Mouse (Mus musculus) limb, embryonic 13.5 days (tissue): ENCODE measurements around the gene Irf1. TPM values are rescaled to one million over a fixed set of nuclear protein-coding genes. Genes with fewer than 3 reads are reported as not detected.
"Not testable (repeated sequence)": the region's sequence is repeated elsewhere in the genome, so short reads cannot be mapped to it uniquely, and the experiment has no call there.

Experiments used
- ATAC-seq: fragments of 200-750 bp; cut with Nextera tagmentation; 2 replicates; pipeline ENCODE4 v1.8.0; 2017; ENCODE audit warnings: low read depth, moderate number of reproducible peaks, moderate TSS enrichment; ENCODE audit not compliant: low FRiP score
- H3K27ac ChIP-seq: fragments of 300-500 bp; sonication (generic); 2 replicates; pipeline ENCODE4 v1.5.1; 2015; ENCODE audit warnings: inconsistent platforms, mild to moderate bottlenecking, moderate library complexity
- H3K27me3 ChIP-seq: fragments of 300-500 bp; sonication (generic); 2 replicates; pipeline ENCODE4 v1.6.1; 2015; ENCODE audit warnings: mild to moderate bottlenecking, inconsistent platforms
- H3K36me3 ChIP-seq: fragments of 300-500 bp; sonication (generic); 2 replicates; pipeline ENCODE4 v1.6.1; 2015; ENCODE audit warnings: inconsistent platforms, mild to moderate bottlenecking, moderate library complexity
- H3K4me1 ChIP-seq: fragments of 300-500 bp; sonication (generic); 2 replicates; pipeline ENCODE4 v1.6.1; 2015; ENCODE audit warnings: inconsistent platforms
- H3K4me2 ChIP-seq: fragments of 300-500 bp; sonication (generic); replicated peaks from 2 replicates; pipeline ENCODE4 v1.6.1; 2015; ENCODE audit warnings: inconsistent platforms, mild to moderate bottlenecking, moderate library complexity
- H3K4me3 ChIP-seq: fragments of 300-500 bp; sonication (generic); 2 replicates; pipeline ENCODE4 v1.5.1; 2015; ENCODE audit warnings: moderate library complexity, mild to moderate bottlenecking, inconsistent platforms
- H3K9ac ChIP-seq: fragments of 300-500 bp; sonication (generic); 2 replicates; pipeline ENCODE4 v1.6.1; 2015; ENCODE audit warnings: mild to moderate bottlenecking, inconsistent platforms
- H3K9me3 ChIP-seq: fragments of 300-500 bp; sonication (generic); 2 replicates; pipeline ENCODE4 v1.6.1; 2016; ENCODE audit warnings: inconsistent platforms
- WGBS: fragments of 180-500 bp; shearing (Covaris S2); methylation state at CpG from one replicate; pipeline ENCODE4 v1.1.7; 2015; 5-methylcytosine and 5-hydroxymethylcytosine counted together
- polyA plus RNA-seq: library from polyadenylated mRNA; unstranded; fragments of >200 nt; fragmentation: Nextera tagmentation; extraction: Ambion mirVana; gene quantifications from 2 replicates; pipeline ENCODE4 v1.2.1, GENCODE M21; 2015

The Irf1 gene
- polyA plus RNA-seq, 1 experiment from 2014 or later: 10.1 TPM

DNA sequence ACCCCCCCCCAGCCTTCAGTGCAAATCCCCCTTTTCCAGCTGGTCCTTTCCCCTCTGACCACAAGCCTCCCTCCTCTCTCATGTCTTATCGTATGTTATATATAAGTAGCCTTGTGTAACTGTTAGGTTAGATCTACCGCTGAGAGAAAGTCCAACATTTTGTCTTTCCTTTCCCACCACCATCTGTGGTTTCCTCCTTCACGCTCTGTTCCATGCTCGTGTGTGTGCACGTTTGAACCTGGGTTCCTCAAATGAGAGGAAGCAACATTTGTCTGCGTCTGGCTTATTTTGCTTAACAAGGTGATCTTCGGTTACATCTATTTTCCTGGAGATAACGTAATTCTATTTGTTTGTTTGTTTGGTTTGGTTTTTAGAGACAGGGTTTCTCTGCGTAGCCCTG lies 21.8 kb upstream of the Irf1 start:
- no peak overlapping the region for H3K27ac ChIP-seq
- no peaks in the 10 kb centered on the region for H3K4me1 ChIP-seq
- ATAC-seq: no peak
- 90% methylated on average over 9 of the region's 9 CpGs for whole genome bisulfite sequencing
- H3K9me3 ChIP-seq: peaks cover 5% of the 10 kb centered on the region; the same call in 1 of the 2 replicates
- no peak overlapping the region for H3K4me3 ChIP-seq
- H3K36me3 ChIP-seq: no peaks in the 10 kb centered on the region
- H3K9ac ChIP-seq: no peak overlapping the region
- no peaks in the 10 kb centered on the region for H3K27me3 ChIP-seq
- H3K4me2 ChIP-seq: no peak overlapping the region

DNA sequence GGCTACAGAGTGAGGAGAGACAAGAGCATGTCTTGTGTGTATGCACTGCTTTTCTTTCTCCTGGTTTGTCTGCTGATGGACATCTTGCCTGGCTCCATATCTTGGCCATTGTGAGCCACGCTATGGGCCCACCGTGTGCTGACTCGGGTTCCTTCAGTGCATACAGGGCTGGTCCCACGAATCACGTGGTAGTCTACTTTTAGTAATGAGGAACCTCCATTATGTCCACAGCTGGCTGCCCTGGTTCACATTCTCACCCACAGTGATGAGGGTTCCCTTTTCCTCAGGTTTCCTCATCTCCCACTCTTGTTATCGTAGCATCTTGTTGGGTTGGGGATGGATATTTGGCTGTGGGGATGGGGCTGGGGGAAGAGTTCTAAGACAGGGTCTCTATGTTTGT lies 21.2 kb upstream of the Irf1 start:
- WGBS: 93% methylated on average over 6 of the region's 6 CpGs
- no peaks in the 10 kb centered on the region for H3K4me1 ChIP-seq
- H3K36me3 ChIP-seq: no peaks in the 10 kb centered on the region
- ATAC-seq: no peak
- peaks cover 5% of the 10 kb centered on the region; the same call in 1 of the 2 replicates for H3K9me3 ChIP-seq
- H3K9ac ChIP-seq: no peak overlapping the region
- H3K4me2 ChIP-seq: no peak overlapping the region
- H3K27me3 ChIP-seq: no peaks in the 10 kb centered on the region
- H3K4me3 ChIP-seq: no peak overlapping the region
- no peak overlapping the region for H3K27ac ChIP-seq

DNA sequence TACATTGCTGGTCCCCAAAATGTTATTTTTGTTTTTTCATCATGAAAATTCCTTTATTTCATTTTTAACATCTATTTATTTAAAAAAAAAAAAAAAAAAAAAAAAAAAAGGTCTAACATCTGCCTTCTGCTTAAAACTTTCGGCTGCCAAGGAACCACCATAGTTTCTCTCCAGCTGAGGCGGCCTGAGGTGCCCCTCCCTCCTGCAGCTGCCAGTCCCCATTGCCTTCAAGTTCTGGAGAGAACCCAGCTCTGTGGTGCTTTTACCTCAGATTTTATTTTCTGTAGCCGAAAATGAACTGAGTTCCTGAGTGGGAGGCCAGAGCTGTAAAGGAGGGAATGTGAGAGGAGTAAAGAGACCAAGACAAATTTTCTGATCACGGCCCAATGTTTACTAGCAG lies 20.5 kb upstream of the Irf1 start:
- no peaks in the 10 kb centered on the region for H3K27me3 ChIP-seq
- no peaks in the 10 kb centered on the region for H3K36me3 ChIP-seq
- no peak for ATAC-seq
- H3K27ac ChIP-seq: no peak overlapping the region
- 56% methylated on average over 4 of the region's 4 CpGs for WGBS
- H3K9me3 ChIP-seq: peaks cover 5% of the 10 kb centered on the region; the same call in 1 of the 2 replicates
- no peak overlapping the region for H3K9ac ChIP-seq
- no peak overlapping the region for H3K4me2 ChIP-seq
- no peak overlapping the region for H3K4me3 ChIP-seq
- no peaks in the 10 kb centered on the region for H3K4me1 ChIP-seq

DNA sequence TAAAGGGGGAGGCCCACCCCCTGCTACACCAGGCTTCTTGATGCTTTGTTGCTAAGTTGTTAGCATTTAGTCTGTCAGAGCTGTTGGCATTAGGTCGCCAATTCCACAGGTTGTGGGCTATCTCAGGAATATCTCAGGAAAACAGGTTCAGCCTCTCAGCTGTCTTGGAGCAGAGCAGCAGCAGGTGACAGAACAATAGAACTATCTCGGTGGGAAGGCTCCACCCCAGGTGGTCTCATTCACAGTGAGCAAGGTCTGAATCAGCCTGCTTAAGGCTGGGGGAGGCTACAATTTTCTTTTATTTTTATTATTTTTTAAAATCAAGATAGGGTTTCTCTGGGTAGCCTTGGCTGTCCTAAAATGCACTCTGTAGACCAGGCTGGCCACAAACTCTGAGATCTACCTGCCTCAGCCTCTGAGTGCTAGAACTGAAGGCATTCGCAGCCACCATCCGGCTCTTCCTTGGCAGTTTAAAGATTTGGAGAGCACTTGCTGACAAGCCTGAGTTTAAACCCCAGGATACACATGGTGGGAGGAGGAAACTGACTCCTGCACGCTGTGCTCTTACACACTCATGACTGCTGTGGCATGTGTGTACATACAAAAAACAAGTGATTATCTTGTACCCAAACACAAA lies 20.0 kb upstream of the Irf1 start:
- Histone ChIP-seq H3K4me1 (no peaks in the 10 kb centered on the region), H3K4me3 (no peak overlapping the region), H3K4me2 (no peak overlapping the region), H3K9ac (no peak overlapping the region), H3K9me3 (peaks cover 5% of the 10 kb centered on the region; the same call in 1 of the 2 replicates), H3K27ac (no peak overlapping the region), H3K36me3 (no peaks in the 10 kb centered on the region), H3K27me3 (no peaks in the 10 kb centered on the region)
- ATAC-seq: no peak
- WGBS: 60% methylated on average over 5 of the region's 5 CpGs

DNA sequence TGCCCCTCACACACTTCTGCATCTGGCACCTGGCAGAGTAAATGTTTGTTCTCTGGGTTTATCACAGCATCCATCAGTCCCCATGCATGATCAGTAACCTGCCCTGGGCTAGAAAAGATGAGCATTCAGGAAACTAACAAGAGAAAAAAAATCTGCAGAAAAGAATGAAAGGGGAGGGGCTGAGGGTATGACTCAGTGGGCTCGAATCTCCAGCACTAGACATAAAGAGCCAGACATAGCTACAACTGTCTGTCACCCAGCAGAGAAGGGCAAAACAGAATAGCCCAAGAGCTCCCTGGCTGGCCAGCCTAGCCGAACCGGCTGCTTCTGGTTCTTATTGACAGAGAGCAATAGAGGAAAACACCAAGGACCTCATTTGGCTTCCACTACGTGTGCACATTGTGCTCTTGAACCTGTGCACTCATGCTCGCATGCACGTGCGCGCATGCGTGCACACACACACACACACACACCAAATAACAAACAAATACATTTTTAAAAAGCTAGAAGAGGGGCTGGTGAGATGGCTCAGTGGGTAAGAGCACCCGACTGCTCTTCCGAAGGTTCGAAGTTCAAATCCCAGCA lies 14.7 kb upstream of the Irf1 start:
- ATAC-seq: no peak
- 79% methylated on average over 12 of the region's 12 CpGs for WGBS
- peaks cover 15% of the 10 kb centered on the region for H3K4me1 ChIP-seq
- H3K4me3 ChIP-seq: no peak overlapping the region
- H3K4me2 ChIP-seq: no peak overlapping the region
- H3K9me3 ChIP-seq: peaks cover 5% of the 10 kb centered on the region; the same call in 1 of the 2 replicates
- H3K9ac ChIP-seq: no peak overlapping the region
- H3K36me3 ChIP-seq: no peaks in the 10 kb centered on the region
- H3K27me3 ChIP-seq: 0 out of 2 replicates have a peak, but pooled peaks cover 3% of the 10 kb centered on the region
- no peak overlapping the region for H3K27ac ChIP-seq

DNA sequence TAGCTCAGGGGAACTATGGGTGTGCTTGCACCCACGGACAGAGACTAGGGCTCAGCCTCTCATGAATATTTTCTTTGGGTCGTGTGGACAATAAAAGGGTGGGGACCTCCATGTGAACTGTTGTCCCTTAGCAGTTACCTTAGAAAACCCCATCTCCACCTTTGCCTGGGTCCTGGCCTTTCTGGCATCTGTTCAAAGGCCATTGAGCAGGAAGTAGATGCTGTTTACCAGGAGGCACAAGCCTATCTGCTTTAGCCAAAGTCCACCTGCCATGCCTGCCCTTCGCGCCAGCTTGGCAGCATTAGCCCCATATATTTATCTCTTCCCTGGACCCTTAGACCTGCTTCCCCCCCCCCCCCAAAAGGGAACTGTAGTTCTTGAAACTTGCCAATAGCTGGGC lies 12.2 kb upstream of the Irf1 start:
- Histone ChIP-seq H3K27ac (no peak overlapping the region), H3K4me2 (no peak overlapping the region), H3K36me3 (no peaks in the 10 kb centered on the region), H3K9ac (no peak overlapping the region), H3K27me3 (peaks cover 14% of the 10 kb centered on the region; the same call in 1 of the 2 replicates), H3K9me3 (peaks cover 4% of the 10 kb centered on the region; the same call in 1 of the 2 replicates), H3K4me1 (peaks cover 39% of the 10 kb centered on the region), H3K4me3 (no peak overlapping the region)
- WGBS: 94% methylated on average over 4 of the region's 4 CpGs
- ATAC-seq: no peak

DNA sequence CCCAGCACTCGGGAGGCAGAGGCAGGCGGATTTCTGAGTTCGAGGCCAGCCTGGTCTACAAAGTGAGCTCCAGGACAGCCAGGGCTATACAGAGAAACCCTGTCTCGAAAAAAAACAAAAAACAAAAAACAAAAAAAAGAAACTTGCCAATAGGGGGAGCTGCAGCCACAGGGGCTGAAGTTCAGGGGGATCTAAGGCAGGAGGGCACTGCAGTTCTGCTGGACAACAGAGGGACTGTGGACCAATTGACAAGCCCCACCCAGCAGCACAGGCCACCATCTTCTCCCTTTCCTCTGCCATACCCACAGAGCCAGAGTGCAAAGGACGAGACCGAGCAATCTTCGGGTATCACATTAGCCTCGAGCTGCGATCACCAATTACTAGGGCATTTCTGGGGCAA lies 11.8 kb upstream of the Irf1 start:
- Histone ChIP-seq H3K4me1 (peaks cover 43% of the 10 kb centered on the region), H3K27me3 (peaks cover 14% of the 10 kb centered on the region; the same call in 1 of the 2 replicates)
- H3K27ac ChIP-seq, H3K9me3 ChIP-seq, H3K36me3 ChIP-seq, H3K9ac ChIP-seq, H3K4me2 ChIP-seq, ATAC-seq, H3K4me3 ChIP-seq: not testable (repeated sequence)
- 75% methylated on average over 9 of the region's 9 CpGs for WGBS

DNA sequence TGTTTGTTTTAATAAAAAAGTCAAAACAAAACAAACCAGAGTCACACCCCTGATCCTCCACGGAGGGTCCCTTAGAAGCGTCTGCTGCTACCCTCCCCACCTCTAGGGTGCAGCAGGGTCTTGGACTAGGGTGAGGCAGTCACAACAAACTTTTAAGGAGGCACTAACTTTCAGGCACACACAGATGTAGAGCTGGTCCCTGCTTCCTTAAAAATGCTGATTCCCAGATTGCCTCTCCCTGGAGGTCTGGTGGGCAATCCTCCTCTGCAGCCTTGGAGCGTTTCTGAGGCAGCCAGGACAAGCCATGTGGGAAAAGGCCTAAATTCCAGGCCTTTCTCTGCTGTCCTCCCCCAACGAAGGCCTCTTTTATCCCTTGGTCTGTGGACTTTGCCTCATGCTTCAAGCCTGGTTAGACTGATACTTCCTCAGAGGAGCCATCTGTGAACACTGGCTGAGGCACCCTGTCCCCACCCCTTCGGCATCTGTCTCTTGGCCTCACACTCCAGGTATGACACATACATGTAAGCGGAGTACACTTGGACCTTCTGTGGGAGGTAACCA lies 10.9 kb upstream of the Irf1 start:
- WGBS: 44% methylated on average over 6 of the region's 6 CpGs
- H3K4me1 ChIP-seq: peaks cover 51% of the 10 kb centered on the region
- no peak overlapping the region for H3K4me2 ChIP-seq
- no peaks in the 10 kb centered on the region for H3K36me3 ChIP-seq
- no peak overlapping the region for H3K9ac ChIP-seq
- H3K27me3 ChIP-seq: peaks cover 14% of the 10 kb centered on the region; the same call in 1 of the 2 replicates
- H3K27ac ChIP-seq: no peak overlapping the region
- ATAC-seq: no peak
- no peak overlapping the region for H3K4me3 ChIP-seq
- no peaks in the 10 kb centered on the region for H3K9me3 ChIP-seq

DNA sequence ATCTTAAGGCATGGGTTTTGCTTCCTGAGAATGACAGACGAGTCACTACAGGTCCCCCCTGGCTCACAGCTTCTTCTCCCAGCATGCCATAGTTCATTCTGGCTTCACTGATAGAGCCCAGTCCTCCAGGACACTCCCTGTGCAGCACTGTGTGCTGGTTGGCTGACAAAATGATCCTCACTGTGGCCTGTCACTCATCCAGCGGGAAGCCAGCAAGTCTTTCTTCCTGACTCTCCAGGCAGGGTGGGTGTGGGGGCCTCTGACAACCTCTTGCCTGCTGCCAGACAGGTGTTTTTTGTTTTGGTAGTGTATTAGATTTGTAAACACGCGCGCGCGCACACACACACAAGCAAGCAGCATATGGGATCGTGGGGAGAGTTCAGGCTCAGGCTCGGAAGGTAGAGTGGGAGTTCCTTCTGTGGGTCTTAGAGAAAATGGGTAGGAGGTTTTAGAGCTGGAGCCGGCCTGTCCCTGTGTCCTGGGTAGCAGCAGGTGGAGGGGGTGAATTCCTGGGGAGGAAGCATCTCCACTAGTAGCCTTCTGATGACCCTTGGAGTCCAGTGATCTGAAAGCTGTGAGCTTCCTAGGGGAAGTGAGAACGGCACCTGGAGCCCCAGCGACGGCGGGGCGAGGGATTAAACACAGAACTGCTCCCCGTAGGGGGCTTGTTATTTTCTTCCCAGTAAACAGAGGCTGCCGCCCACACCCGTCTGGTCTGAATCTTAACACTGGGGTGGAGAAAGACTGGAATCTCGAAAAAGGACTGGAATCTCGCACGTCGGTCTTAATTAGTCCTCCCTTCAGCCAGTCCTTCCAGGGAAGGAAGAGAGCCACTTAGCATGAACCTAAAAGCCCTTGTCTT lies 10.0 kb upstream of the Irf1 start:
- no peaks in the 10 kb centered on the region for H3K9me3 ChIP-seq
- WGBS: 9% methylated on average over 22 of the region's 22 CpGs
- peaks cover 60% of the 10 kb centered on the region for H3K4me1 ChIP-seq
- H3K9ac ChIP-seq: peak overlapping the region; percentile 13
- no peak overlapping the region for H3K4me3 ChIP-seq
- peak overlapping the region; percentile 38 for H3K4me2 ChIP-seq
- H3K27me3 ChIP-seq: peaks cover 14% of the 10 kb centered on the region; the same call in 1 of the 2 replicates
- no peak for ATAC-seq
- no peaks in the 10 kb centered on the region for H3K36me3 ChIP-seq
- H3K27ac ChIP-seq: no peak overlapping the region

DNA sequence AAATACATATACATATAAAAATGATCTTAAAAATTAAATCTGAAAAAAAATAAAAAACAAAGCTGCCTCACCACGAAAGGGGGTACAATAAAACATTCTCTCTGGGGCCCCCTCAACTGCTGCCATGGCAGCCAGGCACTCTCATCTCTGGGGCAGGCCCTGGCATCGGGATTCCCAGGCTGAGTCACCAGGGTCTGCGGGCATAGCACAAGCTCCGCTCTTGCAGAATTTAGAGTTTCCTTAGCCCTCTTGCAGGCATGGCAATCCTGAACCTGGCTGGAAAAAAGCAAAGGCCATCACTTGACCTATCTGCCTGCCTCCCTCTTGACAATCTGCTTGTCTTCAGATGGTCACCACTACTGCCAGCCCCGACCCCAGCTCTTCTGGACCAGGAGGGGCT lies 8.5 kb upstream of the Irf1 start:
- 70% methylated on average over 5 of the region's 5 CpGs for WGBS
- ATAC-seq: no peak
- Histone ChIP-seq H3K36me3 (no peaks in the 10 kb centered on the region), H3K27me3 (peaks cover 14% of the 10 kb centered on the region; the same call in 1 of the 2 replicates), H3K27ac (no peak overlapping the region; the same call in 1 of the 2 replicates), H3K4me2 (no peak overlapping the region), H3K9ac (no peak overlapping the region), H3K4me1 (peaks cover 62% of the 10 kb centered on the region), H3K9me3 (no peaks in the 10 kb centered on the region), H3K4me3 (no peak overlapping the region)

DNA sequence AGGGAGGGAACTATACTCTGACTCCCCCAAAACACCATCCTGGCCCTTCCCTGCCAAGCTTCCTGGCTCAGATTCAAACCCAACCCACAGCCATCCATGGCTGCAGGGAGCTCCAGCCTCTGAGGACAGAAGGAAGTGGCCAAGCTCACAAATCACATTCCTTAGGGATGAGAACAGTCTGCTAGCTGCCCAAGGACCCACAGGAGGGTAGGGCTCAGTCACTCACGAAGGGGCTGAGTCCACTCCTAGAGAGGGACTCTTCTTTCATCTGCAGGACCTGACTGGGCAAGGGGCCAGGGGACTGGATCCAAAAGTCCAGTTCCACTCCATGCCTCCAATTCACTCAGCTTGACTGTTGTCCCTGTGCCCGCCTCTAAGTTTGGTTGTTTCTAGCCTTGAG lies 8.0 kb upstream of the Irf1 start:
- Histone ChIP-seq H3K27me3 (peaks cover 14% of the 10 kb centered on the region; the same call in 1 of the 2 replicates), H3K4me1 (peaks cover 62% of the 10 kb centered on the region), H3K9me3 (no peaks in the 10 kb centered on the region), H3K9ac (no peak overlapping the region), H3K27ac (no peak overlapping the region; the same call in 1 of the 2 replicates), H3K4me3 (no peak overlapping the region), H3K4me2 (peak overlapping the region; percentile 75; the same call in 1 of the 2 replicates), H3K36me3 (no peaks in the 10 kb centered on the region)
- 46% methylated on average over 2 of the region's 2 CpGs for WGBS
- ATAC-seq: no peak

DNA sequence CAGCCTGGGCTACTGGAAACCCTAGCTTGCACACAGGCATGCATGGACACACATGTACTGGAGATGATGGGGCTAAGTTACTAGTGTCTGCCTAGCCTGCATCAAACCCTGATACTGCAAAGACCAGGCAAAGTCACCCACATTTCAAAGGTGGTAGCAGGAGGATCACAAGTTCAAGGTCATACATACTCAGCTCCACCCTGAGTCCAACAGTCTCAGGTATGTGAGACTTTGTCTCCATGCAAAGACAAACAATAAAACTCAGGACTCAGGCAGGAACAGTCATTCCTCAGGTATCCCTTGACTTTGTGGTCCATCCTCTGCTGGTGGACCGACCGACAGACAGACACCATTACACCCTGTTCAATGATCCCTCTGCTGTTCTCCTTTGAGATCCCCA lies 7.4 kb upstream of the Irf1 start:
- Histone ChIP-seq H3K4me2 (peak overlapping the region; percentile 75), H3K36me3 (no peaks in the 10 kb centered on the region), H3K4me1 (peaks cover 62% of the 10 kb centered on the region), H3K9ac (peak overlapping the region; percentile 58; the same call in 1 of the 2 replicates), H3K27ac (0 out of 2 replicates have a peak overlapping the region, but pooled peaks have one; percentile 44), H3K4me3 (peak overlapping the region; percentile 38), H3K9me3 (no peaks in the 10 kb centered on the region), H3K27me3 (peaks cover 14% of the 10 kb centered on the region; the same call in 1 of the 2 replicates)
- ATAC-seq: no peak
- 47% methylated on average over 2 of the region's 2 CpGs for WGBS
